ENCODE assay signal across 8 mouse cellular contexts in genomic region chr15:97581724-97582154, GRCm38 (mm10).
A peak's percentile ranks its signal among the peaks of the same experiment; 100 is the strongest.
DNase-seq lines count a peak whose midpoint lies in the region; ATAC-seq lines count a peak whose summit lies in the region.

No protein-coding gene starts in this region.

- WGBS in heart, embryonic 14.5 days = 23% methylated on average over 13 of the region's 13 CpGs
- 29% methylated on average over 13 of the region's 13 CpGs for WGBS in large intestine, adult 2 months
- WGBS in liver, embryonic 15.5 days (ENCODE audit: insufficient replicate concordance) = 10% methylated on average over 13 of the region's 13 CpGs

- no peaks in the 10 kb centered on the region for H3K9me3 ChIP-seq in heart, embryonic 14.5 days (ENCODE audit: control insufficient read depth, low read length)
- H3K9me3 ChIP-seq in liver, embryonic 15.5 days (replicated peaks) = no peaks in the 10 kb centered on the region

- H3K36me3 ChIP-seq in heart, embryonic 14.5 days (ENCODE audit: control insufficient read depth, insufficient read depth, low read length) = no peaks in the 10 kb centered on the region
- no peaks in the 10 kb centered on the region for H3K36me3 ChIP-seq in liver, embryonic 15.5 days (replicated peaks)

- H3K27me3 ChIP-seq in heart, embryonic 14.5 days (ENCODE audit: control insufficient read depth, insufficient read depth, low read length) = no peaks in the 10 kb centered on the region
- H3K27me3 ChIP-seq in liver, embryonic 15.5 days = no peaks in the 10 kb centered on the region

- ATAC-seq in heart, embryonic 14.5 days (ENCODE audit: insufficient number of reproducible peaks, insufficient read depth, low FRiP score, low read depth) = peak; percentile 42; the same call in 1 of the 2 replicates
- ATAC-seq in liver, embryonic 15.5 days (ENCODE audit: insufficient read depth) = peak; percentile 81

- H3K27ac ChIP-seq in heart, embryonic 14.5 days (replicated peaks in 1 of 2; ENCODE audit: control insufficient read depth in 1 of 2, insufficient read depth in 1 of 2, low read depth in 2 of 2, low read length in 2 of 2) = no peak overlapping the region
- H3K27ac ChIP-seq in liver, embryonic 15.5 days (replicated peaks) = no peak overlapping the region

- H3K4me3 ChIP-seq in heart, embryonic 14.5 days (ENCODE audit: control insufficient read depth in 1 of 2, insufficient read depth in 1 of 2, low read depth in 1 of 2, low read length in 2 of 2) = no peak overlapping the region
- no peak overlapping the region for H3K4me3 ChIP-seq in liver, embryonic 15.5 days (replicated peaks)

- peak; percentile 57 to 67 for DNase-seq in CD8-positive naive resting alpha-beta T cell, adult 2 months (ENCODE audit: low read depth in 2 of 2, low spot score in 2 of 2)
- peak; percentile 93 for DNase-seq in adrenal gland, postnatal 10 days
- peak; percentile 71 for DNase-seq in embryo, embryonic 9.5 days (ENCODE audit: extremely low spot score)
- peak; percentile 3 for DNase-seq in large intestine, adult 2 months (ENCODE audit: low read depth, low spot score)
- DNase-seq in ovary, postnatal 14 days (ENCODE audit: low spot score) = peak; percentile 73
- DNase-seq in thymus, postnatal 14 days = peak; percentile 83

- no peak overlapping the region for H3K9ac ChIP-seq in heart, embryonic 14.5 days (ENCODE audit: low read length)
- no peak overlapping the region for H3K9ac ChIP-seq in liver, embryonic 15.5 days

- H3K4me1 ChIP-seq in heart, embryonic 14.5 days (ENCODE audit: control insufficient read depth in 2 of 2, insufficient read depth in 2 of 2, low read length in 2 of 2) = peaks cover 0 to 4% of the 10 kb centered on the region in 2 experiments; a peak in 2 of 4 replicates
- H3K4me1 ChIP-seq in liver, embryonic 15.5 days (replicated peaks) = peaks cover 8% of the 10 kb centered on the region; the same call in 1 of the 2 replicates

- H3K4me2 ChIP-seq in heart, embryonic 14.5 days (ENCODE audit: low read length) = 0 out of 2 replicates have a peak overlapping the region, but pooled peaks have one; percentile 23
- H3K4me2 ChIP-seq in liver, embryonic 15.5 days = peak overlapping the region; percentile 20; the same call in 1 of the 2 replicates

Comparison
In these comparisons a context has a peak if more than half of its experiments do, and no peak if none do; other contexts are left out.
1. DNase-seq: peak in every context shown above with its lines; median percentile 93 in adrenal gland, postnatal 10 days; 83 in thymus, postnatal 14 days; 73 in ovary, postnatal 14 days; 71 in embryo, embryonic 9.5 days; 62 in CD8-positive naive resting alpha-beta T cell, adult 2 months; 3 in large intestine, adult 2 months.